Mouse (Mus musculus): ENCODE results near the gene Tubb5. TPM values are rescaled to one million over a fixed set of nuclear protein-coding genes. Genes with fewer than 3 reads are reported as not detected.

The Tubb5 gene
- polyA plus RNA-seq, 1 experiment from 2014 or later = 240 TPM

GRCm38 (mm10) chr17:35787493-35787892 is 50.6 kb downstream of the Tubb5 start:
- Histone ChIP-seq H3K4me2 (replicated peaks; ENCODE audit: low read depth) (no peak overlapping the region), H3K36me3 (ENCODE audit: control insufficient read depth, insufficient read depth) (no peaks in the 10 kb centered on the region), H3K9ac (ENCODE audit: low read depth, low read length) (no peak overlapping the region), H3K27me3 (replicated peaks; ENCODE audit: control insufficient read depth, insufficient read depth, low read length) (no peaks in the 10 kb centered on the region), H3K27ac (ENCODE audit: low read depth, low read length) (no peak overlapping the region), H3K4me3 (ENCODE audit: low read depth, low read length) (no peak overlapping the region), H3K4me1 (replicated peaks; ENCODE audit: control insufficient read depth, insufficient read depth, low read length) (no peaks in the 10 kb centered on the region), H3K9me3 (ENCODE audit: control insufficient read depth) (no peaks in the 10 kb centered on the region)
- TF ChIP-seq CTCF (IDR thresholded peaks at IDR 0.05; ENCODE audit: low read depth) = no peak
- no peak for ATAC-seq

- Histone ChIP-seq H3K4me3 (ENCODE audit: low read depth, low read length) (no peak overlapping the region), H3K4me1 (replicated peaks; ENCODE audit: control insufficient read depth, insufficient read depth, low read length) (no peaks in the 10 kb centered on the region), H3K27me3 (replicated peaks; ENCODE audit: control insufficient read depth, insufficient read depth, low read length) (no peaks in the 10 kb centered on the region), H3K9ac (ENCODE audit: low read depth, low read length) (no peak overlapping the region), H3K9me3 (ENCODE audit: control insufficient read depth) (no peaks in the 10 kb centered on the region), H3K4me2 (replicated peaks; ENCODE audit: low read depth) (no peak overlapping the region), H3K27ac (ENCODE audit: low read depth, low read length) (no peak overlapping the region), H3K36me3 (ENCODE audit: control insufficient read depth, insufficient read depth) (no peaks in the 10 kb centered on the region)
- no peak for TF ChIP-seq CTCF (IDR thresholded peaks at IDR 0.05; ENCODE audit: low read depth)
- no peak for ATAC-seq
- 76% methylated on average over 4 of the region's 4 CpGs for WGBS
Measured at GRCm38 (mm10) chr17:35785140-35785539, 53.0 kb downstream of the Tubb5 start.

DNA sequence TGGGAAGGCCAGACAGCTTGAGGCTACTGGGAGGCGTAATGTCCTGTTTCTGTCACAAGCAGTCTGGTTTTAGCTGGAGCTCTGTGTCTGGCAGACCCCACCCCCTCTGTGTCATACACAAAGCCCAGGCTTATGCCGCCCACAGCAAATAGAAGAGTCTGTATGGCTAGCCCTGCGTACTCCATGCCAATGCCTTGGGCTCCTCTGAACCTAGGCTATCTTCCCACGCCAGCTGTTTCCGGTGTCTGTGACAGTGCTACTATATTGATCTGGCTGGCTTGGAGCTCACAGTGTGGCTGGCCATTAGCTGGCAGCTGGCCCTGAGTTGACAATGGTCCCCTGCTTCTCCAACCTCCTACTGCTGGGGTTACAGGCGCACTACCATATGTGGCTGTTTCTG is 54.2 kb downstream of the Tubb5 start:
- Histone ChIP-seq H3K4me3 (ENCODE audit: low read depth, low read length) (no peak overlapping the region), H3K9ac (ENCODE audit: low read depth, low read length) (no peak overlapping the region), H3K27me3 (replicated peaks; ENCODE audit: control insufficient read depth, insufficient read depth, low read length) (no peaks in the 10 kb centered on the region), H3K4me1 (replicated peaks; ENCODE audit: control insufficient read depth, insufficient read depth, low read length) (no peaks in the 10 kb centered on the region), H3K27ac (ENCODE audit: low read depth, low read length) (no peak overlapping the region), H3K4me2 (replicated peaks; ENCODE audit: low read depth) (no peak overlapping the region), H3K36me3 (ENCODE audit: control insufficient read depth, insufficient read depth) (no peaks in the 10 kb centered on the region), H3K9me3 (ENCODE audit: control insufficient read depth) (no peaks in the 10 kb centered on the region)
- 78% methylated on average over 6 of the region's 6 CpGs for WGBS
- ATAC-seq = peak; percentile 36; the same call in 1 of the 2 replicates
- no peak for TF ChIP-seq CTCF (IDR thresholded peaks at IDR 0.05; ENCODE audit: low read depth)

Small RNAs within 50 kb of the gene (microRNA-seq; reads per million reads assigned to microRNA genes)
- 0.82 reads per million for gene Gm28033

Other genes starting within 250 kb of the Tubb5 start
- gene Sfta2, start 236.8 kb downstream of the Tubb5 start, polyA plus RNA-seq (2015; fragmentation: Nextera tagmentation; extraction: Ambion mirVana) = 0.99 and 1.0 TPM in 2 replicates
- gene Gm9573, start 211.7 kb downstream of the Tubb5 start, polyA plus RNA-seq (2015; fragmentation: Nextera tagmentation; extraction: Ambion mirVana) = not detected in 2 replicates
- 2.8 and 16.7 TPM in 2 replicates for gene Mucl3, start 194.6 kb downstream of the Tubb5 start, polyA plus RNA-seq (2015; fragmentation: Nextera tagmentation; extraction: Ambion mirVana)
- gene Vars2, start 170.7 kb downstream of the Tubb5 start, polyA plus RNA-seq (2015; fragmentation: Nextera tagmentation; extraction: Ambion mirVana) = 6.0 and 6.3 TPM in 2 replicates
- gene Gtf2h4, start 164.6 kb downstream of the Tubb5 start, polyA plus RNA-seq (2015; fragmentation: Nextera tagmentation; extraction: Ambion mirVana) = 16.9 and 18.1 TPM in 2 replicates
- 27.8 and 30.0 TPM in 2 replicates for gene Ddr1, start 133.7 kb downstream of the Tubb5 start, polyA plus RNA-seq (2015; fragmentation: Nextera tagmentation; extraction: Ambion mirVana)
- gene Ier3, start 16.6 kb downstream of the Tubb5 start, polyA plus RNA-seq (2015; fragmentation: Nextera tagmentation; extraction: Ambion mirVana) = 34.6 and 36.9 TPM in 2 replicates
- gene Flot1, start 15.1 kb downstream of the Tubb5 start, polyA plus RNA-seq (2015; fragmentation: Nextera tagmentation; extraction: Ambion mirVana) = 56.4 and 57.8 TPM in 2 replicates
- 2.3 and 2.7 TPM in 2 replicates for gene Mdc1, start 3.2 kb upstream of the Tubb5 start, polyA plus RNA-seq (2015; fragmentation: Nextera tagmentation; extraction: Ambion mirVana)
- gene Nrm, start 23.0 kb upstream of the Tubb5 start, polyA plus RNA-seq (2015; fragmentation: Nextera tagmentation; extraction: Ambion mirVana) = 19.8 and 20.6 TPM in 2 replicates
- 15.2 and 15.6 TPM in 2 replicates for gene Ppp1r18, start 27.3 kb upstream of the Tubb5 start, polyA plus RNA-seq (2015; fragmentation: Nextera tagmentation; extraction: Ambion mirVana)
- gene Dhx16, start 41.5 kb upstream of the Tubb5 start, polyA plus RNA-seq (2015; fragmentation: Nextera tagmentation; extraction: Ambion mirVana) = 17.2 and 18.1 TPM in 2 replicates
- 31.5 and 32.3 TPM in 2 replicates for gene 2310061I04Rik, start 59.1 kb upstream of the Tubb5 start, polyA plus RNA-seq (2015; fragmentation: Nextera tagmentation; extraction: Ambion mirVana)
- 11.0 and 11.9 TPM in 2 replicates for gene Atat1, start 71.8 kb upstream of the Tubb5 start, polyA plus RNA-seq (2015; fragmentation: Nextera tagmentation; extraction: Ambion mirVana)
- gene Mrps18b, start 78.1 kb upstream of the Tubb5 start, polyA plus RNA-seq (2015; fragmentation: Nextera tagmentation; extraction: Ambion mirVana) = 81.6 and 85.7 TPM in 2 replicates
- 13.8 and 14.3 TPM in 2 replicates for gene Ppp1r10, start 78.1 kb upstream of the Tubb5 start, polyA plus RNA-seq (2015; fragmentation: Nextera tagmentation; extraction: Ambion mirVana)
- 84.1 and 91.1 TPM in 2 replicates for gene Abcf1, start 131.5 kb upstream of the Tubb5 start, polyA plus RNA-seq (2015; fragmentation: Nextera tagmentation; extraction: Ambion mirVana)
- gene Gnl1, start 141.5 kb upstream of the Tubb5 start, polyA plus RNA-seq (2015; fragmentation: Nextera tagmentation; extraction: Ambion mirVana) = 29.4 and 33.9 TPM in 2 replicates
- 9.4 and 9.6 TPM in 2 replicates for gene Prr3, start 141.9 kb upstream of the Tubb5 start, polyA plus RNA-seq (2015; fragmentation: Nextera tagmentation; extraction: Ambion mirVana)
- 1.4 and 1.5 TPM in 2 replicates for gene H2-T24, start 182.3 kb upstream of the Tubb5 start, polyA plus RNA-seq (2015; fragmentation: Nextera tagmentation; extraction: Ambion mirVana)
- 68.3 and 71.7 TPM in 2 replicates for gene H2-T23, start 194.5 kb upstream of the Tubb5 start, polyA plus RNA-seq (2015; fragmentation: Nextera tagmentation; extraction: Ambion mirVana)
- 19.5 and 21.2 TPM in 2 replicates for gene H2-T22, start 204.4 kb upstream of the Tubb5 start, polyA plus RNA-seq (2015; fragmentation: Nextera tagmentation; extraction: Ambion mirVana)
- 2.8 and 3.1 TPM in 2 replicates for gene Gm6034, start 204.7 kb upstream of the Tubb5 start, polyA plus RNA-seq (2015; fragmentation: Nextera tagmentation; extraction: Ambion mirVana)
- 84.2 and 86.5 TPM in 2 replicates for gene Gm11127, start 220.1 kb upstream of the Tubb5 start, polyA plus RNA-seq (2015; fragmentation: Nextera tagmentation; extraction: Ambion mirVana)

Measured in intestine, postnatal 0 days (tissue).